Mouse (Mus musculus) fat pad, adult 2 months (tissue): ENCODE measurements around the gene Kcnj14.

Source experiments
- DNase-seq: peaks from one replicate; pipeline ENCODE4 v3.0.0-alpha.2; 2011; ENCODE audit warnings: low read depth, low spot score; ENCODE audit errors: extremely low read depth

Kcnj14 gene

GRCm38 (mm10) chr7:45832428-45832827 lies 7.8 kb upstream of the Kcnj14 start:
- no peak for DNase-seq

DNA sequence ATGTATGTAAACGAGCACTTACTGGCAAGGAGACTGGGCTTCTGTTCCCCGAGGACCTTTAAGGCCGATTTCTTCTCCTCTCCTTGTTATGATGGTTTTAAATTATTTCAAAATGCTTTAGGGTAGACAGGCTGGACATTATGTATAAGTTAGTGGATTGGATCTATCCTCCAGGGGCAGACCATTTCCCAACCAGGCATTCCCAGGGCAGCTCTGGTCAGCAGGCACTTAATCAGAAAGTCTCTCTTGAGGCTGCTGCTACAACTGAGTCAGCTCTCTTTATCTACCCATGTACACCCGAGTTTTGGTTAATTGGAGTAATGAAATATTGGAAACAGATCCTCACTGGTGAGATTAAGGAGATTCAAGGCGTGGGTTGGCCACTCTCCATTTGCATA lies 6.5 kb upstream of the Kcnj14 start:
- no peak for DNase-seq

GRCm38 (mm10) chr7:45830427-45831127 lies 6.0 kb upstream of the Kcnj14 start, which contains the start of gene Grwd1:
Grwd1 (minus strand) TSS chr7:45830944.
- no peak for DNase-seq

DNA sequence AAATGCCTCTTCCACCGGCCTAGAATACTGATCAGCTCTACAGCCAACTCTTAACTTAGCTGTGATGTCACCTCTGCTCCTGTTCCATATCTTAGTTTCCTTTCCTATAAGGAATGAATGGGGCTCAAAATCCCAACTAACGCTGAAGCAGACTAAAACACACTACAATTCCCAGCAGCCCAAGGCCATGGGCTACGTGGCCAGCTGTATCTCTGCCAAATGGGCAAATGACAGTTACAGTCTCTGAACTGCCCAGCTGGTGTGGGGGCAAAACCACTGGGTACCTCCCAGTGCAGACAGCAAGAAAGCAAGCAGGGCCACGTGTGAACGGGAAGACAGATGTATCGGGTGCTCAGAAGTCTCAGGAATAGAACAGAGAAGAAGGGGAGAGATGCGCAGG lies 2.0 kb upstream of the Kcnj14 start:
- DNase-seq, result no peak

DNA sequence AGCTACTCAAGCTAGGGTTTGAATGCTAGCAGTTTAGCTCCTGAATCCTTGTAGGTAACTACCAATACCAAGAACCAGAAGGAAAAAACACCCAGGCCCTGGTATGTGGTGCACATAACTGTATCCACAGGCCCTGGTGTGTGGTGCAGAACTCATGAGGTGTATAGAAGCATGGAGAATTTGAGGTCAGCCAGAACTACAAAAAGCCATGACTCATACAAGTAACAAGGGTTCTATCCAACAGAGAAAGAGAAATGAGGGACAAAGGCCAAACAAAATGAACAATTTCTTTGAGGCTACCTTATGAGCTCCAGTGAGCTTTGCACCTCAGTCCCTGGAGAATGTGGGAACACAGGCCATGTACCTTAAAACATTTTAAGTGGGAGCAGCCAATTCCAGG lies 3.7 kb downstream of the Kcnj14 start:
- DNase-seq, result no peak

DNA sequence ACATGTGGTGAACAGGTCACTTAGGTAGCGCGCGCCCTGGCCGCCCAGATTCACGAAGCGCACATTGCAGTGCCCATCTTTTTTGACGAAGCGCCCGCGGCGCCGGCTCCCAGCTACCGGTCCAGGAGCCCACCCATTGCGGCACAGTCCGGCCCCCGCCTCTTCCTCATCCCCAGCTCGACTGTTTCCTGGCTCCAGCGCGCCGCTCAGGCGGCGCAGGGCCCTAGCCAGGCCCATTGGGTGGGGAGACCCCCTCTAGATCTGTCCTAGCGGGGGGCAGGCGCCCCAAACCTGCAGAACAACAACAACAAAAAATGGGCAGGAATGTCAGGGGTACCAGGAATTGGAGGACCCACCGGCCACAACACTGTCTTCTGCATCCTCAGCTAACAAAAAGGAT lies 4.7 kb downstream of the Kcnj14 start:
- DNase-seq, result no peak

DNA sequence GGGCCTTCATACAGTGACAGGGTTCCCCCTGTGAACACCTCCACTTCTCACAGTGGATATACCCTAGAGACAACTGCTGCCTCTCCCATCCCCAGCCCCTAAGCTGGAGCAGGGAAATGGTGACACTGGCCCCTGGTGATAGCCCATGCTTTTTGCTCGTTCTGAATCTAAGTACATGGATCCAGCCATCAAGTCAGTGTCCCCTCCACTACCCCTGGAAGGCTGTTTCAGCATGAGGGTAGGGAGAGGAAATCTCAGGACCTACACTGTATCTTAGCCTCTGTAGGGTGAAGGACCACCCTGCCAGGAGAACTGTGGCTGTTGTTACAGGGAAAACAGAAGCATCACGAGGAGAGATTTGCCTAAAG lies 8.6 kb downstream of the Kcnj14 start:
- DNase-seq, result no peak

GRCm38 (mm10) chr7:45815323-45815983 lies 9.1 kb downstream of the Kcnj14 start:
- DNase-seq, result no peak

DNA sequence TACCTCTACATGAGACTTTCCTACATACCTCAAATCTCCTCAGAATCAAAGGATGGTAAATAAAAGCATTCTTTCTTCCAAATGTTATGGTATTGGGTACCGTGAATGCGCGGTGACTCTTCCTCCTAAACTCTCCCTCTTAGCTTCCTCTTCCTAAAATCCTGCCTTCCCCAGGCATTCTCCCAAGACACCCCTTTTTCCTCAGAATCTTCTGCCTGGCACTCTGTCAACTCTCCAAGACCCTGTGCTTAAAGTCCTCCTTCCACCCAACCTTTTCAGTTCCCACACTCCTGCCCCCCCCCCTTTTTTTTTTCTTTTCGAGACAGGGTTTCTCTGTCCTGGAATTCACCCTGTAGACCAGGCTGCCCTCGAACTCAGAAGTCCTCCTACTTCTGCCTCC lies 9.7 kb downstream of the Kcnj14 start:
- DNase-seq, result no peak

DNA sequence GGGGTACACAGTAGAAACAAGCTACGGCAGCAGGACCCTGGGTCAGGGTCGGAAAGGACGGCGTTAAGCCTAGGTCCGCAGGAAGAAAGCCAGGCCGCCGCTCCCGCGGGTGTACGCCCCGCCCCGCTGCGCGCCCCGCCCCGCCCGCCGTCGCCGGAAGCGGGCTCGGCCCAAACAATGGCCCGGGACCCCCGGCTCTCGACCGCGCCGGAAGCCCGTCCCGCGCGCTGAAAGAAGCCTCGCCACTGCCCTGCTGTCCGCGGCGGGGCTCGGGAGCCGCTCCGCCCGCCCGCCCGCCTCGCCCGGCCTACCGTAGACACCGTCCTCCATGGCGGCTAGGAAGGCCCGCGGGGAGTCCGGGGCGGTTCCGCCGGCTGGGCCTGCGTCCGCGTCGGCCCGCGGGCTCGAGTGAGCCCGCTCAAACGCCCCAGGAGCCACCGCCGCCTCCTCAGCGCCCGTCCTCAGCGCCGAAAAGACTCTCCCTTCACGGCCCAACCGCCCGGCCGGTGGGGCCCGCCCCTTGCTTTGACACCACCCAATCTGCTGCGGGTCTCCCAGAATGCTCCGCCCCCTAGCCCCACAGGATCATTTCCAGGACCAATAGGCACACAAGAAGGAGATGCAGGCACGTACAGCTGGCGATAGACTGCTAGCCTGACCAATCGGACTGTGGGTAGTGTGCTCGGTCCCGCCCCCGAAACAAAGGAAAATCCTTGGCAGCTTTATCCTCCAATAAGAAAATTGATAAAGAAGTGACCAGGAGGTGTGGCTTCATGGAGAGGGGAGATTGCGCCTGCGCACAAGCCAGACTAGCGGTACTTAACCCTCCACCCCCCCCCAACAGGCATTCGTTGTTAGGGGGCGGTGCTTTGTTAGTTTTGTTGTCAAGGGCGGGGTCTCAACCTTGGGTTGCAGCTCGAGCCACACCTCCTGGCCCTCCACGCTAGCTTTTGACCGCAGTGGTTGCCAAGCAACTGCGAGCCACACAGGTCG lies 10.5 kb downstream of the Kcnj14 start, which contains the start of gene Cyth2:
Gene Cyth2, minus strand, starts transcription at position 795 of the 993 bp plus-strand sequence.
- DNase-seq, result peak; percentile 97

DNA sequence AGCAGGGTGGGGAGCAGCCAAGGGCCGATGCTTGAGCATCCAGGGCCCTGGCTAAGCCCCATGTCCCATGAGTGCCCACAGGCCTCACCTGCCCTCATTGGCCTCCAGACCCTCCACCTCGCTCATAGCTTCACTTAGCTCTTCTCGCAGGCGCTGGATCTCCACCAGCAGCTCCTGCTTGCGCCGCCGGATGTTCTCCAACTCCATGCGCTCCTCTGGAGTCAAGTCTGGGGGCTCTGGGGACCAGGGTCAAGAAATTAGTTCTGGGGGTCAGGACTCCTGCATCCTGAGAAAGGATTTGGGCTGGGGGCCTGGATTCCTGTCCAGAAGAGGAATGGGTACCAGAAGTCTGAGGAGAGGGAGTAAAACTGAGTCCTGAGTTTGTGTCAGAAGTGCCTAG lies 11.7 kb downstream of the Kcnj14 start:
- DNase-seq, result no peak

GRCm38 (mm10) chr7:45809276-45810075 lies 15.1 kb downstream of the Kcnj14 start:
- no peak for DNase-seq

GRCm38 (mm10) chr7:45808471-45808870 lies 16.1 kb downstream of the Kcnj14 start:
- no peak for DNase-seq

DNA sequence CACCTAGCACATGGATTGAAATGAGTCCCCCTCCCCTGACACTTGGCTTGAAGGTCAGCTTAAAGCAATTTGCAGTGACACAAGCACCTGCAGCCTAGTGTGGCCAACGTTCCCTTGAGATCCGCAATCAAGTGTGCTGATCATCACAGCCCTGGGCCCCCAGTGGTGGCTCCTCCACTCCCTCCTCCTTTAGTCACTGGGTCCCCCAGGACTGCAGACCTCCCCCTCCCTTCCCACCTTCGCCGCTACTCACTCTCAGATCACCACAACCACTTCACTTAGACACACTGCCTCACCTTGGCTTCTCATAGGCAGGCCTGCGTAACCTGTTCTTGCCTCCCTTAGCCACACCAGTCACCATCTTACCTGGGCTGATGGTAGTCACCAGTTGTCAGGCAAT lies 18.6 kb downstream of the Kcnj14 start:
- no peak for DNase-seq

- no peak for DNase-seq
Measured at GRCm38 (mm10) chr7:45802551-45802950, 22.0 kb downstream of the Kcnj14 start.

DNA sequence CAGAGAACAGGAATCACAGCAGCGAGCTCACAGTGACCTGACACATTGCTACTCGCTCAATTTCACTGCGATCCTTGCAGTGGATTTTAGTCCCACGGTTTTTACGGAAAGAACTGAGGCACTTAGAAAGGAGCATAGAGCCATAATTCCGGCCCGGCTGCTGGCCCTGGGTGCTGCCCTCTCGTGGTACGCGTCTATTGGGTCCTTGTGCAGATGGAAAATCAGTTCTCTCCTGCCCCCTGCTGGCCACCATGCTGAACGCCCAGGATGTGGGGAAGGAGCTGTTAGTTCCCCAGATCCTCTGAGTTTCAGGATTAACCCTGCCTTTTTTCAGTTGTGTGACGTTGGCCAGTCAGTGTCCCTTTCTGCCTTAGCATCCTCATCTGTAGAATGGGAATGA lies 23.2 kb downstream of the Kcnj14 start:
- no peak for DNase-seq

DNA sequence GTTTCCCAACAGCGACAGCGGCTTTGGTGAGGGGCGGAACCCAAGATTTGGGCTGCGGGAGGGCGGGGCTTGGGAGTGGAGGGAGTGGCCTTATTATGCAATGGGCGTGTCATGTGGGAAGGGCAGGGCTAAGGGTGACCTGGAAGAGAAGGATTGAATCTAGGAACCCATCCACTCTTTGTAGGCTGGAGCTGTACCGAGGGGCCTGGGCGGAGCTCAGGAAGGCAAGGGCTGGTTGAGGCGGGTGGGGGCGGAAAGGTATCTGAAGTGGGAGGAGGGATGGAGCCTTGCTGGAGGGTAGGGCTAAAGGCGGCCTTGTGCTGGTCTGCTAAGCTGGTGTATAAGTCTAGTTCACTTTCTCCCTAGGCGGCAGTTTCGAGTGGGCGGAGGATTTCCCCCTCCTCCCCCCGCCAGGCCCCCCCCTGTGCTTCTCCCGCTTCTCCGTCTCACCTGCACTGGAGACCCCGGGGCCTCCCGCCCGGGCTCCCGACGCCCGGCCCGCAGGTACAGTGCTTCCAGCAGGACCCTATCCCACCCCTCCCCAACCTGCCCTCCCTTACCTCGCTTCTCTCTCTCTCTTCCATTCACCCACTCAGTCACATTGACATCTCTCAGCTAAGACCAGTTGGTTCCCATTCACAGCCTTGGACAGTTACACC lies 23.9 kb downstream of the Kcnj14 start:
- DNase-seq, result no peak

DNA sequence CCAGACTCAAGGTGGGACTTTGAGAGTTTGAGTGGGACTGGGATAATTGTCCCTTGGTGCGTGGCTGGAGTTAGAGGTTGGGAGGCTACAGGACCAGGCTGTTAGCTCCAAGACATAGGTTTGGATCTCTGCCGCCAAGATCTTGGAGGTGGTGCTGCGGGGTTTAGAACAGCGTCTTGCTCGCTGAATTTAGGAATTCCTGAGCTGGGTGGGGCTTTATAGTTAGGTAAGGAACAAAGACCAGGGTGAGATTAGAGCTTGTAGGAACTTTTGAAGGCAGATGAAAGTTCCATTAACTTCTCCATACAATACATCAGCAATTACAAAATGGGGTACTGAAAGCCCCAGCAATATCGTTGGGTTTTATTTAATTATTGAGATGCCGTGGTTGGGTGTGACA lies 24.6 kb downstream of the Kcnj14 start:
- DNase-seq, result no peak

- no peak for DNase-seq
Measured at GRCm38 (mm10) chr7:45798931-45799330, 25.7 kb downstream of the Kcnj14 start.

DNA sequence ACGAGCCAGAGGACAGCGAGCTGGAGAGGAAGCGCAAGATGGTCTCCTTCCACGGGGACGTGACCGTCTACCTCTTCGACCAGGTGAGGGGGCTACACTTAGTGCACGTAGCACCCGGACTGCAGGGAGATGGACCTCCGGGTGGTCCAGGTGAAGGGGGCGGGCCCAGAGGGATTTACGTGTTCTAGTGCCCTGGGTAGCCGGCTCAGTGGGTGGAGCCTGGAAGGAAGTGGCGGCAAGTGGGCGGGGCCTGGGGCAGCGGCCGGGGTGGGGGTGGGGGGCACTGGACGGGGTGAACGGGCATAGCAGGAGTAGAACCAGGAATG lies 26.1 kb downstream of the Kcnj14 start:
- DNase-seq, result no peak
